Mouse (Mus musculus) intestine, embryonic 15.5 days (tissue): ENCODE data around the gene Pigk. TPM values are rescaled to one million over a fixed set of nuclear protein-coding genes. Genes with fewer than 3 reads are reported as not detected.
"Not testable (repeated sequence)": the region's sequence is repeated elsewhere in the genome, so short reads cannot be mapped to it uniquely, and the experiment has no call there.

ENCODE experiments used
- ATAC-seq: fragments of 200-750 bp; cut with Nextera tagmentation; 2 replicates; pipeline ENCODE4 v1.8.0; 2017; ENCODE audit warnings: moderate TSS enrichment, moderate library complexity
- H3K27ac ChIP-seq: fragments of 300-500 bp; sonication (generic); 2 replicates; pipeline ENCODE4 v1.5.1; 2015; ENCODE audit warnings: mild to moderate bottlenecking, inconsistent platforms
- H3K27me3 ChIP-seq: fragments of 300-500 bp; sonication (generic); replicated peaks from 2 replicates; pipeline ENCODE4 v1.6.1; 2015; ENCODE audit warnings: inconsistent platforms
- H3K36me3 ChIP-seq: fragments of 300-500 bp; sonication (generic); 2 replicates; pipeline ENCODE4 v1.6.1; 2015; ENCODE audit warnings: inconsistent platforms
- H3K4me1 ChIP-seq: fragments of 300-500 bp; sonication (generic); replicated peaks from 2 replicates; pipeline ENCODE4 v1.6.1; 2015; ENCODE audit warnings: inconsistent platforms
- H3K4me2 ChIP-seq: fragments of 300-500 bp; sonication (generic); replicated peaks from 2 replicates; pipeline ENCODE4 v1.6.1; 2015; ENCODE audit warnings: mild to moderate bottlenecking, inconsistent platforms
- H3K4me3 ChIP-seq: fragments of 300-500 bp; sonication (generic); replicated peaks from 2 replicates; pipeline ENCODE4 v1.5.1; 2015; ENCODE audit warnings: inconsistent platforms
- H3K9ac ChIP-seq: fragments of 300-500 bp; sonication (generic); 2 replicates; pipeline ENCODE4 v1.6.1; 2015; ENCODE audit warnings: inconsistent platforms
- H3K9me3 ChIP-seq: fragments of 300-500 bp; sonication (generic); 2 replicates; pipeline ENCODE4 v1.6.1; 2016; ENCODE audit warnings: inconsistent platforms
- WGBS: fragments of 180-500 bp; shearing (Covaris S2); methylation state at CpG from one replicate; pipeline ENCODE4 v1.1.7; 2015; 5-methylcytosine and 5-hydroxymethylcytosine counted together
- polyA plus RNA-seq: library from polyadenylated mRNA; unstranded; fragments of >200 nt; fragmentation: Nextera tagmentation; extraction: Ambion mirVana; gene quantifications from 2 replicates; pipeline ENCODE4 v1.2.1, GENCODE M21; 2015

Pigk gene
- polyA plus RNA-seq, 1 experiment from 2014 or later = 36.6 TPM

- ATAC-seq = peak; percentile 64; the same call in 1 of the 2 replicates
Observed at GRCm38 (mm10) chr3:152701536-152701935, 12.4 kb upstream of the Pigk start.

GRCm38 (mm10) chr3:152702274-152702843, 11.5 kb upstream of the Pigk start:
- peak; percentile 52; the same call in 1 of the 2 replicates for ATAC-seq
- Histone ChIP-seq H3K27me3 (no peaks in the 10 kb centered on the region), H3K9ac (no peak overlapping the region), H3K4me3 (no peak overlapping the region), H3K27ac (no peak overlapping the region), H3K4me1 (no peaks in the 10 kb centered on the region), H3K4me2 (peak overlapping the region; percentile 30; the same call in 1 of the 2 replicates), H3K36me3 (no peaks in the 10 kb centered on the region), H3K9me3 (no peaks in the 10 kb centered on the region)
- 56% methylated on average over 8 of the region's 8 CpGs for WGBS

More at GRCm38 (mm10) chr3:152701536-152701935, 12.4 kb upstream of the Pigk start:
- not testable (repeated sequence) for H3K9ac ChIP-seq, H3K27ac ChIP-seq, H3K36me3 ChIP-seq, H3K27me3 ChIP-seq, H3K4me2 ChIP-seq, H3K4me1 ChIP-seq, H3K9me3 ChIP-seq, H3K4me3 ChIP-seq
- 91% methylated on average over 8 of the region's 8 CpGs for WGBS

GRCm38 (mm10) chr3:152705826-152706225, 8.1 kb upstream of the Pigk start:
- H3K9me3 ChIP-seq = no peaks in the 10 kb centered on the region
- ATAC-seq = no peak
- H3K4me3 ChIP-seq = no peak overlapping the region
- no peak overlapping the region for H3K27ac ChIP-seq
- H3K9ac ChIP-seq = no peak overlapping the region
- 79% methylated on average over 5 of the region's 5 CpGs for WGBS
- H3K36me3 ChIP-seq = no peaks in the 10 kb centered on the region
- 0 out of 2 replicates have a peak, but pooled peaks cover 2% of the 10 kb centered on the region for H3K27me3 ChIP-seq
- H3K4me1 ChIP-seq = no peaks in the 10 kb centered on the region
- H3K4me2 ChIP-seq = no peak overlapping the region

- no peak overlapping the region for H3K4me2 ChIP-seq
- H3K27ac ChIP-seq = no peak overlapping the region
- H3K9me3 ChIP-seq = no peaks in the 10 kb centered on the region
- H3K4me1 ChIP-seq = no peaks in the 10 kb centered on the region
- 0 out of 2 replicates have a peak, but pooled peaks cover 2% of the 10 kb centered on the region for H3K27me3 ChIP-seq
- H3K9ac ChIP-seq = no peak overlapping the region
- ATAC-seq = no peak
- no peaks in the 10 kb centered on the region for H3K36me3 ChIP-seq
- H3K4me3 ChIP-seq = no peak overlapping the region
- 90% methylated on average over 2 of the region's 2 CpGs for WGBS
Observed at GRCm38 (mm10) chr3:152706901-152707300, 7.0 kb upstream of the Pigk start.

- Histone ChIP-seq H3K27ac (no peak overlapping the region), H3K4me2 (no peak overlapping the region), H3K36me3 (no peaks in the 10 kb centered on the region), H3K9me3 (no peaks in the 10 kb centered on the region), H3K27me3 (0 out of 2 replicates have a peak, but pooled peaks cover 2% of the 10 kb centered on the region), H3K4me1 (no peaks in the 10 kb centered on the region), H3K4me3 (no peak overlapping the region), H3K9ac (no peak overlapping the region)
- no peak for ATAC-seq
- 80% methylated on average over 5 of the region's 5 CpGs for WGBS
Observed at GRCm38 (mm10) chr3:152707321-152707823, 6.5 kb upstream of the Pigk start.

GRCm38 (mm10) chr3:152709936-152710335, 4.0 kb upstream of the Pigk start:
- H3K4me1 ChIP-seq = peaks cover 2% of the 10 kb centered on the region; the same call in 1 of the 2 replicates
- H3K27me3 ChIP-seq = 0 out of 2 replicates have a peak, but pooled peaks cover 2% of the 10 kb centered on the region
- H3K9me3 ChIP-seq = no peaks in the 10 kb centered on the region
- WGBS = 79% methylated on average over 3 of the region's 3 CpGs
- no peak overlapping the region for H3K4me2 ChIP-seq
- no peak overlapping the region for H3K9ac ChIP-seq
- H3K36me3 ChIP-seq = no peaks in the 10 kb centered on the region
- no peak overlapping the region for H3K4me3 ChIP-seq
- ATAC-seq = no peak
- H3K27ac ChIP-seq = no peak overlapping the region

- Histone ChIP-seq H3K27ac (no peak overlapping the region), H3K4me1 (peaks cover 7% of the 10 kb centered on the region; the same call in 1 of the 2 replicates), H3K36me3 (no peaks in the 10 kb centered on the region), H3K9me3 (no peaks in the 10 kb centered on the region), H3K4me3 (no peak overlapping the region), H3K4me2 (no peak overlapping the region), H3K27me3 (0 out of 2 replicates have a peak, but pooled peaks cover 2% of the 10 kb centered on the region), H3K9ac (no peak overlapping the region)
- 65% methylated on average over 4 of the region's 4 CpGs for WGBS
- no peak for ATAC-seq
Observed at GRCm38 (mm10) chr3:152712957-152713356, 943 bp upstream of the Pigk start.

- Histone ChIP-seq H3K27me3 (no peaks in the 10 kb centered on the region), H3K4me2 (no peak overlapping the region), H3K4me3 (no peak overlapping the region), H3K9me3 (no peaks in the 10 kb centered on the region), H3K27ac (no peak overlapping the region), H3K9ac (no peak overlapping the region), H3K36me3 (no peaks in the 10 kb centered on the region), H3K4me1 (no peaks in the 10 kb centered on the region)
- ATAC-seq = no peak
- 87% methylated on average over 6 of the region's 6 CpGs for WGBS
Observed at GRCm38 (mm10) chr3:152721301-152721700, 7.4 kb downstream of the Pigk start.

GRCm38 (mm10) chr3:152722836-152723235, 8.9 kb downstream of the Pigk start:
- no peaks in the 10 kb centered on the region for H3K4me1 ChIP-seq
- 58% methylated on average over 3 of the region's 3 CpGs for WGBS

GRCm38 (mm10) chr3:152724446-152724845, 10.5 kb downstream of the Pigk start:
- Histone ChIP-seq H3K27ac (no peak overlapping the region), H3K4me1 (no peaks in the 10 kb centered on the region), H3K4me2 (no peak overlapping the region), H3K27me3 (no peaks in the 10 kb centered on the region), H3K36me3 (no peaks in the 10 kb centered on the region), H3K9me3 (no peaks in the 10 kb centered on the region), H3K9ac (no peak overlapping the region), H3K4me3 (no peak overlapping the region)
- no peak for ATAC-seq
- 86% methylated on average over 9 of the region's 9 CpGs for WGBS

More at GRCm38 (mm10) chr3:152722836-152723235, 8.9 kb downstream of the Pigk start:
- Histone ChIP-seq H3K4me3 (no peak overlapping the region), H3K27me3 (no peaks in the 10 kb centered on the region), H3K36me3 (no peaks in the 10 kb centered on the region), H3K9me3 (no peaks in the 10 kb centered on the region), H3K9ac (no peak overlapping the region), H3K27ac (no peak overlapping the region), H3K4me2 (no peak overlapping the region)
- no peak for ATAC-seq

- H3K9ac ChIP-seq = no peak overlapping the region
- no peak overlapping the region for H3K4me2 ChIP-seq
- no peak overlapping the region for H3K27ac ChIP-seq
- no peaks in the 10 kb centered on the region for H3K9me3 ChIP-seq
- no peak overlapping the region for H3K4me3 ChIP-seq
- no peaks in the 10 kb centered on the region for H3K36me3 ChIP-seq
- ATAC-seq = no peak
- H3K27me3 ChIP-seq = no peaks in the 10 kb centered on the region
- WGBS = 82% methylated on average over 6 of the region's 6 CpGs
- no peaks in the 10 kb centered on the region for H3K4me1 ChIP-seq
Observed at GRCm38 (mm10) chr3:152728238-152728637, 14.3 kb downstream of the Pigk start.

GRCm38 (mm10) chr3:152733011-152733410, 19.1 kb downstream of the Pigk start:
- Histone ChIP-seq H3K9me3 (no peaks in the 10 kb centered on the region), H3K4me3 (no peak overlapping the region), H3K36me3 (no peaks in the 10 kb centered on the region), H3K4me2 (no peak overlapping the region), H3K9ac (no peak overlapping the region), H3K27ac (no peak overlapping the region), H3K4me1 (no peaks in the 10 kb centered on the region), H3K27me3 (no peaks in the 10 kb centered on the region)
- ATAC-seq = no peak
- 92% methylated on average over 4 of the region's 4 CpGs for WGBS

GRCm38 (mm10) chr3:152733513-152733912, 19.6 kb downstream of the Pigk start:
- ATAC-seq = no peak
- Histone ChIP-seq H3K9me3 (no peaks in the 10 kb centered on the region), H3K36me3 (no peaks in the 10 kb centered on the region), H3K27ac (no peak overlapping the region), H3K4me2 (no peak overlapping the region), H3K9ac (no peak overlapping the region), H3K4me1 (no peaks in the 10 kb centered on the region), H3K27me3 (no peaks in the 10 kb centered on the region), H3K4me3 (no peak overlapping the region)
